Mouse (Mus musculus): ENCODE measurements around the gene Sspn. TPM values are rescaled to one million over a fixed set of nuclear protein-coding genes. Genes with fewer than 3 reads are reported as not detected.
A peak's percentile ranks its signal among the peaks of the same experiment; 100 is the strongest.

Gene Sspn
- polyA plus RNA-seq, 1 experiment from 2014 or later = 15.9 TPM

DNA sequence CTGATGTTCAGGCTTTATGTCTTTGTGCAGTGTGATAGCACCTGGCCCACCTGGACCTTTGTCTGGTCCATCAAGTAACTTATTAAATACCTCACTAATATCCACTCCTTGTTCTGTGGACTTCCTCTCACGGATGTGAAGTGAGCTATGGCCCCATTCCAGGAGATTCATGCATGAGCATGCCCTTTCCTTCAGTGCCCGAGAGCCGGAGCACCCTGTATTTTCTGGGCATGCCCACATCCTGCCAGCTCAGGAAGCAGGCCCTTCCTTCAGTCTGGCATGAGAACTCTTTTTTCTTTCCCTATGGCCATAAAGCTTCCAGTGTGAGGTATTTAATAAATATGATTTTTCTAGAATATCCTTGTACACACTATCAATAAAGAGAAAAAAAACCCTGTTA, 21.2 kb downstream of the Sspn start:
- no peak for DNase-seq (ENCODE audit: low read depth, low spot score)
- ATAC-seq = no peak
- in situ Hi-C loops (cut with MboI; ENCODE audit: low pct_unique_long_range_greater_than_20kb) = no loop called here
- POLR2A ChIA-PET = no interaction called here
- CTCF ChIA-PET = interaction anchor here (1.2 to 1.8 kb wide), 2 partner anchors 11 to 12 kb away, joined by 3 to 5 read pairs; no protein-coding TSS in a partner anchor
- H3K27me3 ChIP-seq = no peaks in the 10 kb centered on the region
- TF ChIP-seq CTCF (IDR thresholded peaks at IDR 0.05) = no peak

- no peak for TF ChIP-seq CTCF (IDR thresholded peaks at IDR 0.05)
- CTCF ChIA-PET = interaction anchor here (0.7 to 1.8 kb wide), 2 partner anchors 13 to 643 kb away, joined by 3 to 5 read pairs; no protein-coding TSS in a partner anchor
- in situ Hi-C loops (cut with MboI; ENCODE audit: low pct_unique_long_range_greater_than_20kb) = no loop called here
- ATAC-seq (no peak), DNase-seq (ENCODE audit: low read depth, low spot score) (no peak)
- H3K27me3 ChIP-seq = no peaks in the 10 kb centered on the region
- POLR2A ChIA-PET = no interaction called here
These were observed 21.9 kb downstream of the Sspn start for GRCm38 (mm10) chr6:145953121-145953896.

- POLR2A ChIA-PET = interaction anchor here (0.6 to 0.7 kb wide), 3 partner anchors 52 to 300 kb away, joined by 4 to 5 read pairs (median 5); no protein-coding TSS in a partner anchor
- TF ChIP-seq CTCF (IDR thresholded peaks at IDR 0.05) = no peak
- H3K27me3 ChIP-seq = no peaks in the 10 kb centered on the region
- ATAC-seq (no peak), DNase-seq (ENCODE audit: low read depth, low spot score) (no peak)
- CTCF ChIA-PET = no interaction called here
- in situ Hi-C loops (cut with MboI; ENCODE audit: low pct_unique_long_range_greater_than_20kb) = no loop called here
These were observed 26.1 kb downstream of the Sspn start for GRCm38 (mm10) chr6:145957427-145957965.

DNA sequence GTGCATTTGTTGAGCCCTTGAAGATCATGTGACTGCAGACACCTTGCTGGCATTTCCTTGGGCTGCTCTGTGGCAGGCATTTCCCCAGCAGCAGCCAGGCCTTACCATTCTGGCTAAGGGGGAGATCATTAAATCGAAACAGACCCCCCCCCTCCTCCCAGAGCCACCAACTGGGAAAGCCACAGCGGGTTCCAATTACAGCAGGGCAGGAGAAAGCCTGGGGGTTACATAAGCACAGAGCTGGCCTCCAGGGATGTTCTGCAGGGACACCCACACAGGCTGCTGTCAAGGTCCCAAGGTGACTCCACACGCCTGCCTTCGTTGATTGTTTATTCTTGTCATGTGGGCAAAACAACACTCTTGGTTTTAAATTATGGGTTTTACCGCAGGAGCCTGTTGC, 26.6 kb downstream of the Sspn start:
- ATAC-seq (no peak), DNase-seq (ENCODE audit: low read depth, low spot score) (no peak)
- no peak for TF ChIP-seq CTCF (IDR thresholded peaks at IDR 0.05)
- in situ Hi-C loops (cut with MboI; ENCODE audit: low pct_unique_long_range_greater_than_20kb) = no loop called here
- ChIA-PET POLR2A (no interaction called here), CTCF (no interaction called here)
- no peaks in the 10 kb centered on the region for H3K27me3 ChIP-seq

- in situ Hi-C loops (cut with MboI; ENCODE audit: low pct_unique_long_range_greater_than_20kb) = loop anchor here (10.0 kb wide), 1 partner anchor 314 kb away; no protein-coding TSS in a partner anchor
- ChIA-PET CTCF (no interaction called here), POLR2A (no interaction called here)
- H3K27me3 ChIP-seq = no peaks in the 10 kb centered on the region
- DNase-seq (ENCODE audit: low read depth, low spot score) (no peak), ATAC-seq (no peak)
- no peak for TF ChIP-seq CTCF (IDR thresholded peaks at IDR 0.05)
These were observed 29.6 kb downstream of the Sspn start for GRCm38 (mm10) chr6:145961047-145961446.

DNA sequence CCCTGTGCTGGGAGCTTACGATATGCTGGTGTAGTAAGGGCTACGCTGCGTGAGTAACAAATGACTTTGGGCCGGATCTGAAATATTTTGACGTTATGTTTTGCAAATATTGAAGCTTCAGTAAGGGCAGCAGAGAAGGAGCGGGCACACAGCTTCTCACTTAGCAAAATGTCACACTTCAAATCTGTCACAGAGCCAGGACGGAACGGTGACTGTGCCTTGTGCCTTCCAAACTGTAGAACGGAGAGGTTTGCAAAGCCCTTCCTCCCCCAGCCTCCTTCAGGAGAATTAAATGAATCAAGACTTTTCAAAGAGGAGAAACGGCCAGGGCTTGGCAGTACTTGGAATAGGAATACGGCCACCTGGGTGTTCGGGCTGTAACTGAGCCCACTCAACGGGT, 32.5 kb downstream of the Sspn start:
- TF ChIP-seq CTCF (IDR thresholded peaks at IDR 0.05) = no peak
- DNase-seq (ENCODE audit: low read depth, low spot score) = no peak

GRCm38 (mm10) chr6:145967693-145968092, 36.3 kb downstream of the Sspn start:
- DNase-seq (ENCODE audit: low read depth, low spot score) = no peak
- CTCF ChIA-PET = no interaction called here
- ATAC-seq = no peak
- POLR2A ChIA-PET = interaction anchor here (0.6 to 1.9 kb wide), 4 partner anchors 10 to 703 kb away, joined by 3 to 6 read pairs (median 4); no protein-coding TSS in a partner anchor
- TF ChIP-seq CTCF (IDR thresholded peaks at IDR 0.05) = no peak
- in situ Hi-C loops (cut with MboI; ENCODE audit: low pct_unique_long_range_greater_than_20kb) = loop anchor here (5.0 to 10.0 kb wide), 2 partner anchors 100 to 307 kb away; partner anchors contain the start of gene Bhlhe41
- no peaks in the 10 kb centered on the region for H3K27me3 ChIP-seq

More for the DNA sequence above, 32.5 kb downstream of the Sspn start:
- in situ Hi-C loops (cut with MboI; ENCODE audit: low pct_unique_long_range_greater_than_20kb) = loop anchor here (10.0 kb wide), 1 partner anchor 311 kb away; no protein-coding TSS in a partner anchor
- ATAC-seq = no peak
- H3K27me3 ChIP-seq = no peaks in the 10 kb centered on the region
- ChIA-PET POLR2A (interaction anchor here (0.7 kb wide), 1 partner anchor 30 kb away, joined by 3 read pairs; no protein-coding TSS in a partner anchor), CTCF (interaction anchor here (1.2 to 1.3 kb wide), 2 partner anchors 12 to 14 kb away, joined by 3 read pairs; no protein-coding TSS in a partner anchor)

DNA sequence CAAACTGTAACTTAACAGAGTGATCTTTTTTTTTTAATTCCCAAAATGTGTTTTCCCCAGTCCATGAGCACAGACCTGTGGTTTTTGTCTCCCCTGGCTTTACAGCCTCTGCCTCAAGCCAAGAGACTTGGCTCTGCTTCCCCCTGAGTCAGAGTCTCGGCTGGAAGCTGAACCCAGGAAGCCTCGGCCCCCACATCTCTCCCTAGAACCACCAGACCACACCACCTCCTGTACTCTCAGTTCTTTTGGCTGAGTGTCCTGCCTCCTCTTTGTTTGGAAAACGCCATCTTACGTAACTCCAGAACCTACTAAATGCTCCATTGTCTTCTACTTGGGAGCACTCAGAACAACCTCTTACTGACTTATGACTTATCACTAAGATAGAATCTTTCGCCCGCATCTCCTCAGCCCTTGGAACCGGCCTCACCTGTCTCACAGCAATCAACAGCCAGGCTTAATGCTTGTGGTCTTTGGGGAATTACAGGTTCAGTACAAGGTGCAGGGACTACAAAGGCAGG, 36.9 kb downstream of the Sspn start:
- in situ Hi-C loops (cut with MboI; ENCODE audit: low pct_unique_long_range_greater_than_20kb) = loop anchor here (5.0 to 10.0 kb wide), 2 partner anchors 101 to 306 kb away; partner anchors contain the start of gene Bhlhe41
- TF ChIP-seq CTCF (IDR thresholded peaks at IDR 0.05) = no peak
- DNase-seq (ENCODE audit: low read depth, low spot score) (peak; percentile 91), ATAC-seq (peak; percentile 63)
- POLR2A ChIA-PET = interaction anchor here (0.6 to 2.3 kb wide), 6 partner anchors 10 to 237 kb away, joined by 3 to 7 read pairs (median 6); no protein-coding TSS in a partner anchor
- no peaks in the 10 kb centered on the region for H3K27me3 ChIP-seq
- CTCF ChIA-PET = interaction anchor here (1.1 kb wide), 1 partner anchor 10 kb away, joined by 3 read pairs; no protein-coding TSS in a partner anchor

DNA sequence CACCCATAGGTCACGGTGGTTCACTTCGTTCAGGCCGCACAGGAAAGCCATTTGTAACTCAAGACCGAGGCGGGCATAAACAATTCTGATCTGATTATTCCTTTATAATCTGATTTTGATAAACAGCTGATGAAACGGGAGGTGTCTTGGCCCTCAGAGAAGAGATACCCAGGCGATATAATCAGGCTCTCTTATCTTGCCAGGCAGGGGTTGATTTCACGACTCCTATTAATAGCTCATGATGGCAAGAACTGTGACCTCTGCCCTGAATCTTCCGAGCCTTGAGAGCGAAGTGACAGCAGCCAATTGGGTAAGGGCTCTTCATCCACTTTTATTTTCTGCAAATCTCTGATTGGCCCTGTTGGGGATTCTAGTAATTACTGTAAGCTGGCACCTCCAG, 37.4 kb downstream of the Sspn start:
- ATAC-seq = no peak
- no peak for TF ChIP-seq CTCF (IDR thresholded peaks at IDR 0.05)
- POLR2A ChIA-PET = interaction anchor here (0.7 to 2.3 kb wide), 5 partner anchors 9 to 192 kb away, joined by 3 to 7 read pairs (median 6); no protein-coding TSS in a partner anchor
- CTCF ChIA-PET = interaction anchor here (1.1 to 1.5 kb wide), 3 partner anchors 9 to 41 kb away, joined by 3 to 5 read pairs (median 3); no protein-coding TSS in a partner anchor
- H3K27me3 ChIP-seq = no peaks in the 10 kb centered on the region
- no peak for DNase-seq (ENCODE audit: low read depth, low spot score)
- in situ Hi-C loops (cut with MboI; ENCODE audit: low pct_unique_long_range_greater_than_20kb) = loop anchor here (5.0 to 10.0 kb wide), 2 partner anchors 102 to 306 kb away; partner anchors contain the start of gene Bhlhe41

DNA sequence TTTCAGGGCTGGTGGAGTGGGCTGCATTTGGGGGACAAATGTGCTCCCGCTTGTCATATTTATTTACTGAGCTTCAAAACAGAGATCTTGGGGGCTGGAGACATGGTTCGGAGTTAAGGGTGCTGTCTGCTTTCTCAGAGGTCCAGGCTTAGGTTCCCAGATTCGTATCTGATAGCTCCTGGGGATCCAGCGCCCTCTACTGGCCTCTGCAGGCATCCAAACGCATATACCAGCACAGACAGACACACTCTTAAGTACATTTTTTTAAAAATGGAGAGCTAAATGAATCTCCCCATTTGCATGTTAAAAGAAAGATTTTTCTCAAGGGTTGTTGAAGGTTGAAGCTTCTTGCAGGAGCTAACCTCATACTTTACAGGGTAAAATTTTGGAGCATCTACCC, 38.1 kb downstream of the Sspn start:
- in situ Hi-C loops (cut with MboI; ENCODE audit: low pct_unique_long_range_greater_than_20kb) = loop anchor here (5.0 to 10.0 kb wide), 2 partner anchors 102 to 305 kb away; partner anchors contain the start of gene Bhlhe41
- TF ChIP-seq CTCF (IDR thresholded peaks at IDR 0.05) = peak; percentile 54
- ChIA-PET CTCF (interaction anchor here (1.0 to 1.5 kb wide), 3 partner anchors 20 to 106 kb away, joined by 3 to 5 read pairs (median 3); no protein-coding TSS in a partner anchor), POLR2A (interaction anchor here (2.3 kb wide), 1 partner anchor 106 kb away, joined by 6 read pairs; no protein-coding TSS in a partner anchor)
- DNase-seq (ENCODE audit: low read depth, low spot score) (no peak), ATAC-seq (no peak)
- no peaks in the 10 kb centered on the region for H3K27me3 ChIP-seq

Data from Patski (cell line).